Mouse (Mus musculus) heart, embryonic 14.5 days (tissue): ENCODE results near the gene Rpsa. TPM values are rescaled to one million over a fixed set of nuclear protein-coding genes. Genes with fewer than 3 reads are reported as not detected.

Source experiments
- ATAC-seq: fragments of 200-750 bp; cut with Nextera tagmentation; 2 replicates; pipeline ENCODE4 v1.8.0; 2017; ENCODE audit warnings: low read depth, moderate TSS enrichment; ENCODE audit not compliant: insufficient number of reproducible peaks, insufficient read depth, low FRiP score
- H3K27ac ChIP-seq, 2 experiments: fragments of 200-500 bp in 1 of 2; fragments of 300-500 bp in 1 of 2; sonication (generic) in 1 of 2; replicated peaks in 1 of 2; 2 replicates each; pipeline ENCODE4 v1.5.1; 2012 to 2014; ENCODE audit warnings: low read depth in 2 of 2, low read length in 2 of 2, control low read depth in 1 of 2, mild to moderate bottlenecking in 1 of 2, mixed read lengths in 1 of 2; ENCODE audit not compliant: control insufficient read depth in 1 of 2, insufficient read depth in 1 of 2
- H3K27me3 ChIP-seq: fragments of 300-500 bp; sonication (generic); 2 replicates; pipeline ENCODE4 v1.6.1; 2014; ENCODE audit warnings: mild to moderate bottlenecking, low read length, control low read depth; ENCODE audit not compliant: control insufficient read depth, insufficient read depth
- H3K36me3 ChIP-seq: fragments of 300-500 bp; sonication (generic); 2 replicates; pipeline ENCODE4 v1.6.1; 2014; ENCODE audit warnings: mild to moderate bottlenecking, control low read depth, low read length, mixed read lengths; ENCODE audit not compliant: control insufficient read depth, insufficient read depth
- H3K4me1 ChIP-seq, 2 experiments: fragments of 200-500 bp in 1 of 2; fragments of 300-500 bp in 1 of 2; sonication (generic) in 1 of 2; 2 replicates each; pipeline ENCODE4 v1.6.1; 2012 to 2014; ENCODE audit warnings: low read length in 2 of 2, control low read depth in 1 of 2, mixed read lengths in 1 of 2; ENCODE audit not compliant: control insufficient read depth in 2 of 2, insufficient read depth in 2 of 2
- H3K4me2 ChIP-seq: fragments of 300-500 bp; sonication (generic); 2 replicates; pipeline ENCODE4 v1.6.1; 2014; ENCODE audit warnings: mild to moderate bottlenecking, low read length
- H3K4me3 ChIP-seq, 2 experiments: fragments of 200-500 bp in 1 of 2; fragments of 300-500 bp in 1 of 2; sonication (generic) in 1 of 2; 2 replicates each; pipeline ENCODE4 v1.5.1; 2012 to 2014; ENCODE audit warnings: low read length in 2 of 2, mild to moderate bottlenecking in 2 of 2, control low read depth in 1 of 2, low read depth in 1 of 2, moderate library complexity in 1 of 2; ENCODE audit not compliant: control insufficient read depth in 1 of 2, insufficient read depth in 1 of 2
- H3K9ac ChIP-seq: fragments of 300-500 bp; sonication (generic); 2 replicates; pipeline ENCODE4 v1.6.1; 2014; ENCODE audit warnings: mild to moderate bottlenecking, low read length
- H3K9me3 ChIP-seq: fragments of 300-500 bp; sonication (generic); 2 replicates; pipeline ENCODE4 v1.6.1; 2016; ENCODE audit warnings: low read length, control low read depth; ENCODE audit not compliant: control insufficient read depth
- WGBS: fragments of 180-500 bp; shearing (Covaris S2); extraction: QIAGEN DNeasy Blood & Tissue Kit; methylation state at CpG from one replicate; pipeline ENCODE4 v1.1.7; 2014; 5-methylcytosine and 5-hydroxymethylcytosine counted together
- polyA plus RNA-seq: library from polyadenylated mRNA; unstranded; fragments of >200 nt; fragmentation: Nextera tagmentation; extraction: Ambion mirVana; gene quantifications from 2 replicates; pipeline ENCODE4 v1.2.1, GENCODE M21; 2014

The Rpsa gene
- polyA plus RNA-seq, 1 experiment from 2014 or later = 1,200 TPM

DNA sequence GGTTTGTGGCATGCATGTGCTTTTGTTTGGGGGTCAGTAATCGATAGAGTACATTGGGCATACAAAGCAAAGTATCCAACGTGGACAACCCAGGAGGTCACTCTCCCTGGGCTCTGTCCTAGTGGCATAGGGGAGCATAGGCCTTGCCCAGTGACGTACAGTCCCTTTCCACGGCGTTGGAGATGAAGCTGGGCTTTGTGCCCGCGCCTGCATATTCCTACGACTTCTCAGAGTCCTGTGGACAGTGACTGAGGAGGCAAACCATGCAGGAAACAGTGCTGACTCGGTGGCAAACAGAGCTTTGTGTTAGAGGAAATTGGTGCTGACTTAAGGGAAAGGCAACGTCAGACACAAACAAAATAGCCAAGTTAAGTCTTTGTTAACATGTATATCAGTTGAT, 1.8 kb downstream of the Rpsa start:
- H3K36me3 ChIP-seq = peaks cover 48% of the 10 kb centered on the region
- no peaks in the 10 kb centered on the region for H3K27me3 ChIP-seq
- no peak overlapping the region for H3K27ac ChIP-seq
- ATAC-seq = no peak
- H3K4me1 ChIP-seq = peaks cover 7 to 12% of the 10 kb centered on the region in 2 experiments
- H3K9ac ChIP-seq = peak overlapping the region; percentile 100
- no peaks in the 10 kb centered on the region for H3K9me3 ChIP-seq
- WGBS = 62% methylated on average over 10 of the region's 10 CpGs
- peak overlapping the region; percentile 83 for H3K4me2 ChIP-seq
- peak overlapping the region; percentile 77 to 96; a peak in 3 of 4 replicates for H3K4me3 ChIP-seq

DNA sequence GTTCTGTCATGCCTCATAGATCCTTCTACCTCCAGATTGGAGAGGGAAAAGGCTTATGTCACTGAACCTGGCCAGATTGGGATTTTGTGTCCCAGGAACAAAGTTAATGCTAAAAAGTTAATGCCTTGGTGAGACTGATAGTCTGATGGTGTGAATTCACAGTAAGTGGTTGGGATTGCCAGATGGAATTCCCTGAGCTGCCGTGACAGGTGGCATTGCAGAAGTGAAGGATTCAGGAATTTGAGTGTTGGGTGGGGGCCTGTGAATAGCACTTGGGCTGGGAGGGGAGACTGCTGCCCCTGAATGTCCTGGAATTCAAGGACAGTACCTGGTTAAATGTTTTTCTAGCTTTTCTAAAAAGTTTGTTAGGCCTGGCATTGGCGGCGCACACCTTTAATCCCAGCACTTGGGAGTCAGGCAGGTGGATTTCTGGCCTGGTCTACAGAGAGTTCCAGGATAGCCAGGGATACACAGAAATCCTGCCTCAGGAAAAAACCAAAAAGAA, 4.3 kb downstream of the Rpsa start:
- WGBS = 83% methylated on average over 3 of the region's 3 CpGs
- Histone ChIP-seq H3K27ac (no peak overlapping the region), H3K4me2 (no peak overlapping the region), H3K9ac (no peak overlapping the region), H3K27me3 (no peaks in the 10 kb centered on the region), H3K36me3 (peaks cover 47% of the 10 kb centered on the region), H3K9me3 (no peaks in the 10 kb centered on the region), H3K4me3 (no peak overlapping the region), H3K4me1 (peaks cover 7 to 12% of the 10 kb centered on the region in 2 experiments)
- no peak for ATAC-seq

- H3K9me3 ChIP-seq = no peaks in the 10 kb centered on the region
- H3K4me1 ChIP-seq = peaks cover 7 to 12% of the 10 kb centered on the region in 2 experiments
- no peak overlapping the region for H3K4me2 ChIP-seq
- no peaks in the 10 kb centered on the region for H3K27me3 ChIP-seq
- no peak for ATAC-seq
- 32% methylated on average over 8 of the region's 8 CpGs for WGBS
- H3K4me3 ChIP-seq = no peak overlapping the region
- peaks cover 47% of the 10 kb centered on the region for H3K36me3 ChIP-seq
- no peak overlapping the region for H3K9ac ChIP-seq
- H3K27ac ChIP-seq = no peak overlapping the region
Observed at GRCm38 (mm10) chr9:120132980-120133754, 5.7 kb downstream of the Rpsa start.

DNA sequence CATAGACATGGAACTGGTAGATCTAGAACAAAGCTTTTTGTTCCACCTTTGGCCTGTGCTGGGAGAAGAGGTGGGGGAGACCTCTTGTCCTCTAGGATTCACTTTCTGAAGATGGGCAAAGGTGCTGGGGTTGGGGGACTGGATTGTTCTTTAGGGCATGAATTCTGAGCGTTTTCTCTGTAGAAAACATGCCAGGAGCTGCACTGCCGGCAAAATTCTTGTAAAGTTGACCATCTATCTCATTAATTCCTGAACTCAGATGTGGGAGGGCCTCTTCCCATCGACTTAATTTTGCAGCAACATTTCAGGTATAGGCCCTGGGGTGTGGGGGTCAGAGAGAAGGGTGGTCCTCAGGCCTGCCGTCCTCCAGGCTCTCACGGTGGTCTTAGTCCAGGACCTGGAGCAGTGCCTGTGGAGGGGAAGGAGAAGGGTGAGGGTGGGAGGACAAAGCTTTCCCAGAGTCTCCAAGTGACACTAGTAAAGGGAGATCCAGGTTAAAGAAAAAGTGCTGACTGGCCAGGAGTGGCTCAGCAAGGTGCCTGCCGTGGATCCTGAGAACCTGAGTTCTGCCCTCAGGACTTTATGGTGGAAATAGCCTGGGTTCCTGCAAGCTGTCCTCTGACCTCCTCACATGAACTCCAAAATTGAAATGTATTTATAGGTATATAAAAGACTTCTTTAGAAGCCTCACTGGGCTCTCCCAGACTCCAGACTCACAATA, 6.4 kb downstream of the Rpsa start:
- Histone ChIP-seq H3K27me3 (no peaks in the 10 kb centered on the region), H3K4me1 (peaks cover 2 to 5% of the 10 kb centered on the region in 2 experiments), H3K27ac (no peak overlapping the region), H3K4me3 (no peak overlapping the region), H3K36me3 (peaks cover 41% of the 10 kb centered on the region), H3K9ac (no peak overlapping the region), H3K9me3 (no peaks in the 10 kb centered on the region), H3K4me2 (no peak overlapping the region)
- WGBS = 54% methylated on average over 6 of the region's 6 CpGs
- ATAC-seq = no peak

GRCm38 (mm10) chr9:120134529-120135160, 7.2 kb downstream of the Rpsa start:
- Histone ChIP-seq H3K4me1 (no peaks in the 10 kb centered on the region), H3K4me2 (no peak overlapping the region), H3K36me3 (peaks cover 34% of the 10 kb centered on the region), H3K9me3 (no peaks in the 10 kb centered on the region), H3K4me3 (no peak overlapping the region), H3K27me3 (no peaks in the 10 kb centered on the region), H3K9ac (no peak overlapping the region), H3K27ac (no peak overlapping the region)
- 69% methylated on average over 13 of the region's 13 CpGs for WGBS
- ATAC-seq = no peak

GRCm38 (mm10) chr9:120135454-120135853, 8.0 kb downstream of the Rpsa start:
- no peak for ATAC-seq
- no peak overlapping the region for H3K4me3 ChIP-seq
- no peak overlapping the region for H3K9ac ChIP-seq
- peaks cover 26% of the 10 kb centered on the region for H3K36me3 ChIP-seq
- H3K4me2 ChIP-seq = no peak overlapping the region
- no peaks in the 10 kb centered on the region for H3K9me3 ChIP-seq
- H3K27me3 ChIP-seq = no peaks in the 10 kb centered on the region
- H3K4me1 ChIP-seq = no peaks in the 10 kb centered on the region
- no peak overlapping the region for H3K27ac ChIP-seq
- WGBS = 85% methylated on average over 11 of the region's 11 CpGs

DNA sequence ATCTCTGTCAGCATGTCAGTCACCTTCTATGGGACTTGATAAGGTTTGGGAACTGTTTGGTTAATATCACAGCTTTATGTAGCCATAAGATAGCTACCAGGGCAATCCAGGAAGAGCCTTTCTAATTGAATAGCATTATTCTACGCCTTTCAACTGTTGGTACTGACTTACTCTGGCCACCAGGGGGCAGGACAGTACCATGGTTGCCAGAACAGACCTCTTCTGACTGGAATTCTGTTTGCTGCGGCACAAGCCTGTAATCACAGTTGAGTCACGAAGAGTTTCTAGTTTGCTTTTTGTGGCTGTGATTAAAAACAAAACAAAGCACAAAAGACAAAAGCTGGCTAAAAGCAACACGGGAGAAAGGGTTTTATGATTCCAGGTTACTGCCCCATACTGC, 13.2 kb downstream of the Rpsa start:
- no peak for ATAC-seq
- Histone ChIP-seq H3K4me3 (no peak overlapping the region), H3K9me3 (no peaks in the 10 kb centered on the region), H3K36me3 (no peaks in the 10 kb centered on the region), H3K27ac (no peak overlapping the region), H3K9ac (no peak overlapping the region), H3K4me1 (no peaks in the 10 kb centered on the region), H3K27me3 (no peaks in the 10 kb centered on the region), H3K4me2 (0 out of 2 replicates have a peak overlapping the region, but pooled peaks have one; percentile 14)
- WGBS = 7% methylated on average over 4 of the region's 4 CpGs
